Mouse (Mus musculus): ENCODE measurements around the gene Cd82. TPM values are rescaled to one million over a fixed set of nuclear protein-coding genes. Genes with fewer than 3 reads are reported as not detected.
A peak's percentile ranks its signal among the peaks of the same experiment; 100 is the strongest.

Gene Cd82
- polyA plus RNA-seq, 1 experiment: 411 TPM

GRCm38 (mm10) chr2:93458332-93459207, 4.4 kb downstream of the Cd82 start:
- TF ChIP-seq TCF12 (IDR thresholded peaks at IDR 0.05; ENCODE audit: insufficient read depth, poor library complexity, severe bottlenecking): peak; percentile 82
- no peak for TF ChIP-seq POLR2AphosphoS2 (IDR thresholded peaks at IDR 0.05; ENCODE audit: insufficient read length, low read depth)
- peak; percentile 52 for TF ChIP-seq TCF3 (IDR thresholded peaks at IDR 0.05; ENCODE audit: insufficient read length, low read depth)
- no peak for TF ChIP-seq CEBPB (IDR thresholded peaks at IDR 0.05; ENCODE audit: insufficient read depth, poor library complexity, severe bottlenecking)
- peak in 2 of 3 experiments; percentile 70 to 83 for TF ChIP-seq MYOG (IDR thresholded peaks at IDR 0.05; ENCODE audit: control insufficient read depth in 1 of 3, insufficient read depth in 1 of 3, insufficient read length in 2 of 3, low read depth in 2 of 3)
- TF ChIP-seq MAX (IDR thresholded peaks at IDR 0.05; ENCODE audit: low read depth): no peak
- TF ChIP-seq SRF (IDR thresholded peaks at IDR 0.05; ENCODE audit: control insufficient read depth, insufficient read length, low read depth): no peak
- no peak for TF ChIP-seq USF1 (IDR thresholded peaks at IDR 0.05; ENCODE audit: low read depth)
- TF ChIP-seq E2F4 (IDR thresholded peaks at IDR 0.05; ENCODE audit: insufficient read depth): no peak
- peak; percentile 90 to 98 (median 98) for TF ChIP-seq MYOD1 (IDR thresholded peaks at IDR 0.05; ENCODE audit: control insufficient read depth in 1 of 3, insufficient read length in 2 of 3, low read depth in 2 of 3)
- TF ChIP-seq POLR2A (IDR thresholded peaks at IDR 0.05; ENCODE audit: insufficient read length, low read depth): peak; percentile 15

GRCm38 (mm10) chr2:93457426-93458130, 5.4 kb downstream of the Cd82 start:
- Histone ChIP-seq H3K79me2 (ENCODE audit: control insufficient read depth, insufficient read depth) (peaks cover 88% of the 10 kb centered on the region), H3ac (ENCODE audit: control insufficient read depth, insufficient read length) (no peak overlapping the region), H3K27me3 (ENCODE audit: control insufficient read depth, insufficient read depth, insufficient read length) (no peaks in the 10 kb centered on the region), H3K36me3 (ENCODE audit: control insufficient read depth, insufficient read depth) (peaks cover 4% of the 10 kb centered on the region), H3K4me2 (ENCODE audit: low read depth) (peak overlapping the region; percentile 97), H3K4me3 (peak overlapping the region; percentile 90)
- TF ChIP-seq SRF (IDR thresholded peaks at IDR 0.05; ENCODE audit: control insufficient read depth, insufficient read length, low read depth) (no peak), CEBPB (IDR thresholded peaks at IDR 0.05; ENCODE audit: insufficient read depth, poor library complexity, severe bottlenecking) (no peak), TCF12 (IDR thresholded peaks at IDR 0.05; ENCODE audit: insufficient read depth, poor library complexity, severe bottlenecking) (no peak), POLR2A (IDR thresholded peaks at IDR 0.05; ENCODE audit: insufficient read length, low read depth) (peak; percentile 25), TCF3 (IDR thresholded peaks at IDR 0.05; ENCODE audit: insufficient read length, low read depth) (no peak), MAX (IDR thresholded peaks at IDR 0.05; ENCODE audit: low read depth) (no peak), USF1 (IDR thresholded peaks at IDR 0.05; ENCODE audit: low read depth) (no peak)

More at GRCm38 (mm10) chr2:93458332-93459207, 4.4 kb downstream of the Cd82 start:
- peaks cover 4% of the 10 kb centered on the region for H3K36me3 ChIP-seq (ENCODE audit: control insufficient read depth, insufficient read depth)
- H3ac ChIP-seq (ENCODE audit: control insufficient read depth, insufficient read length): no peak overlapping the region
- H3K79me2 ChIP-seq (ENCODE audit: control insufficient read depth, insufficient read depth): peaks cover 78% of the 10 kb centered on the region
- peak overlapping the region; percentile 90 for H3K4me3 ChIP-seq
- H3K4me2 ChIP-seq (ENCODE audit: low read depth): peak overlapping the region; percentile 97
- no peaks in the 10 kb centered on the region for H3K27me3 ChIP-seq (ENCODE audit: control insufficient read depth, insufficient read depth, insufficient read length)

GRCm38 (mm10) chr2:93456140-93456539, 6.8 kb downstream of the Cd82 start:
- TF ChIP-seq MAX (IDR thresholded peaks at IDR 0.05; ENCODE audit: low read depth) (no peak), TCF3 (IDR thresholded peaks at IDR 0.05; ENCODE audit: insufficient read length, low read depth) (peak; percentile 85), MYOG (IDR thresholded peaks at IDR 0.05; ENCODE audit: control insufficient read depth in 1 of 3, insufficient read depth in 1 of 3, insufficient read length in 2 of 3, low read depth in 2 of 3) (peak; percentile 72 to 97 (median 96)), POLR2AphosphoS2 (IDR thresholded peaks at IDR 0.05; ENCODE audit: insufficient read length, low read depth) (no peak), SRF (IDR thresholded peaks at IDR 0.05; ENCODE audit: control insufficient read depth, insufficient read length, low read depth) (no peak), TCF12 (IDR thresholded peaks at IDR 0.05; ENCODE audit: insufficient read depth, poor library complexity, severe bottlenecking) (peak; percentile 96), REST (IDR thresholded peaks at IDR 0.05; ENCODE audit: insufficient read depth, insufficient read length) (no peak), E2F4 (IDR thresholded peaks at IDR 0.05; ENCODE audit: insufficient read depth) (no peak), CEBPB (IDR thresholded peaks at IDR 0.05; ENCODE audit: insufficient read depth, poor library complexity, severe bottlenecking) (peak; percentile 81), USF1 (IDR thresholded peaks at IDR 0.05; ENCODE audit: low read depth) (peak; percentile 25), MYOD1 (IDR thresholded peaks at IDR 0.05; ENCODE audit: control insufficient read depth in 1 of 3, insufficient read length in 2 of 3, low read depth in 2 of 3) (peak; percentile 80 to 94 (median 88)), POLR2A (IDR thresholded peaks at IDR 0.05; ENCODE audit: insufficient read length, low read depth) (no peak)
- peak overlapping the region; percentile 97 for H3K4me2 ChIP-seq (ENCODE audit: low read depth)
- no peak overlapping the region for H3K4me3 ChIP-seq
- no peak overlapping the region for H3ac ChIP-seq (ENCODE audit: control insufficient read depth, insufficient read length)
- H3K79me2 ChIP-seq (ENCODE audit: control insufficient read depth, insufficient read depth): peaks cover 92% of the 10 kb centered on the region
- peaks cover 4% of the 10 kb centered on the region for H3K36me3 ChIP-seq (ENCODE audit: control insufficient read depth, insufficient read depth)
- no peaks in the 10 kb centered on the region for H3K27me3 ChIP-seq (ENCODE audit: control insufficient read depth, insufficient read depth, insufficient read length)

GRCm38 (mm10) chr2:93454817-93455591, 7.9 kb downstream of the Cd82 start:
- peaks cover 92% of the 10 kb centered on the region for H3K79me2 ChIP-seq (ENCODE audit: control insufficient read depth, insufficient read depth)
- H3K36me3 ChIP-seq (ENCODE audit: control insufficient read depth, insufficient read depth): peaks cover 4% of the 10 kb centered on the region
- H3K27me3 ChIP-seq (ENCODE audit: control insufficient read depth, insufficient read depth, insufficient read length): no peaks in the 10 kb centered on the region
- peak overlapping the region; percentile 51 for H3K4me2 ChIP-seq (ENCODE audit: low read depth)
- H3ac ChIP-seq (ENCODE audit: control insufficient read depth, insufficient read length): no peak overlapping the region
- peak; percentile 22 for TF ChIP-seq POLR2AphosphoS2 (IDR thresholded peaks at IDR 0.05; ENCODE audit: insufficient read length, low read depth)
- TF ChIP-seq TCF3 (IDR thresholded peaks at IDR 0.05; ENCODE audit: insufficient read length, low read depth): peak; percentile 77
- TF ChIP-seq TCF12 (IDR thresholded peaks at IDR 0.05; ENCODE audit: insufficient read depth, poor library complexity, severe bottlenecking): peak; percentile 21
- no peak for TF ChIP-seq SRF (IDR thresholded peaks at IDR 0.05; ENCODE audit: control insufficient read depth, insufficient read length, low read depth)
- TF ChIP-seq MYOG (IDR thresholded peaks at IDR 0.05; ENCODE audit: control insufficient read depth in 1 of 3, insufficient read depth in 1 of 3, insufficient read length in 2 of 3, low read depth in 2 of 3): peak; percentile 53 to 91 (median 67)
- TF ChIP-seq MYOD1 (IDR thresholded peaks at IDR 0.05; ENCODE audit: control insufficient read depth in 1 of 3, insufficient read length in 2 of 3, low read depth in 2 of 3): peak; percentile 58 to 94 (median 87)
- no peak for TF ChIP-seq POLR2A (IDR thresholded peaks at IDR 0.05; ENCODE audit: insufficient read length, low read depth)
- no peak overlapping the region for H3K4me3 ChIP-seq

Measured in myocyte (in vitro differentiated cells).